Mouse (Mus musculus) cerebellum, adult 9-11 months (tissue): Measurements from ENCODE around the gene Rnf19b.
A peak's percentile ranks its signal among the peaks of the same experiment; 100 is the strongest.

Source experiments
- DNase-seq: peaks from one replicate; pipeline ENCODE4 v3.0.0; 2022

Gene Rnf19b

DNA sequence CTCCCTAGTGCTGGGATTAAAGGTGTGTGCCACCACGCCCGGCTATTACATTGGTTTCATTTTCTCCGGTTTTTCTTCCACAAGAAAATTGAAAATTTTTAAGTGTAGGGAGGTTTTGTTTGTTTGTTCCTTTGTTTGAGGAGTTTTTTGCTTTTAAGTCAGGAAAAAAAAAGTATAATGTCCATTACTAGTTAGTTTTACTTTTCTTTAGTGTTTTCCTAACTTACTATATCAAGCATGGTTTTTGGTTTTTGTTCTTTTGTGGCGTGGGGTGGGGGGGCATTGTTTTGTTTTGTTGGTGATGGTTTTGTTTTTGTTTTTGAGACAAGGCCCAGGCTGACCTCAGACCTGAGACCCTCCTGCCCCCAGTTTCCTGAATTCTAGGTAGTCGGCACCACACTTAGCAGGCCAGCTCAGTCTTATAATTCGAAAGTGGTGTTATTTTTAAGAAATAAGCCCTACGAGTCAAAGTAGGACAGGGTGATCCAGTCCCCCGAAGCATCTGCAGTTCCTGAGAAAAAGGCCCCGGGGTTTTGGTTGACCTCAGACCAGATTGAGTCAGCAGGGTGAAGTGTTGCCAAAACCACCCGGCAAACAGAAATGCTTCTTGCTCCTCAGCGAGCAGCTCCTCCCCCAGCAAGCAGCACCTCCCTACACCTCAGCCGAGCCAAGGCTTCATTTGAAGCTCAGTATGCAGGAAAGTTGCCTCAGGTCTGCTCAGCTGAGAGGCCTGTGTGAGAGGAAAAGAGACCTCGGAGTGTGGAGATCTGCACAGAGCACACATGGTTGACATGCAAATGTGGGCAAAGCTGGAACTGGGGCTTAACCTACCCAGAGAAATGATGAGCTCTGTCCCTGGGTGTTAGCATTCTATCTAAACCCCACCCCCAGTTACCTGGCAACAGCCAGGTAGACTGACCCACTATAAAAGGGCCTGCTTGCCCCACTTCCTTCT lies 23.1 kb upstream of the Rnf19b start:
- peak; percentile 68 for DNase-seq

DNA sequence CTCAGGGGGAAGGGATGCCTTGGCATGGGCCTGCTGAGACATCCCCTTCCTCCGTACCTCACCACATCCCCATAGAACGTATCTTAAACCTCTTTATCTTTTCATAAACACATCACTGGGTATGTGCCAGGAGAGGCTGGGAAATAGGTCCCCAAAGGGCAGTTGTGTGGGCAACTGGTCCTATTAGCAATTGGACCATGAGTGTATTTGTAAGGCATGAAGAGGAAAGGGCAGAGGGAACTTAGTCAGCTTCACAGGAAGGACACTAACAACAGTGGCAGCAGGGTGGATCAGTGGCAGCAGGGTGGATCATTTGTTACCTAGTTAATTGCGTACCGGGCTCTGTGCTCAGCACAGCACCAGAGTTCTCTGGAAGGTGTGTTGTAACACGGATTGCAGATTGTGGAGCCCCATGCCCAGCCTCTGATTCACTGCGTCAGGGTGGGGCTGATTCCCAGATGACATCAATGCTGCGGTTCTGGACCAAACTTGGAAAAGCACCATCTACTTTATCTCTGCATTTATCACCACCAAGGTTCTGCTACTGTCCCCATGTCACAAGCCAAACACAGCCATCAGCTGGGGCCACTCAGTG lies 22.1 kb upstream of the Rnf19b start:
- DNase-seq = no peak

DNA sequence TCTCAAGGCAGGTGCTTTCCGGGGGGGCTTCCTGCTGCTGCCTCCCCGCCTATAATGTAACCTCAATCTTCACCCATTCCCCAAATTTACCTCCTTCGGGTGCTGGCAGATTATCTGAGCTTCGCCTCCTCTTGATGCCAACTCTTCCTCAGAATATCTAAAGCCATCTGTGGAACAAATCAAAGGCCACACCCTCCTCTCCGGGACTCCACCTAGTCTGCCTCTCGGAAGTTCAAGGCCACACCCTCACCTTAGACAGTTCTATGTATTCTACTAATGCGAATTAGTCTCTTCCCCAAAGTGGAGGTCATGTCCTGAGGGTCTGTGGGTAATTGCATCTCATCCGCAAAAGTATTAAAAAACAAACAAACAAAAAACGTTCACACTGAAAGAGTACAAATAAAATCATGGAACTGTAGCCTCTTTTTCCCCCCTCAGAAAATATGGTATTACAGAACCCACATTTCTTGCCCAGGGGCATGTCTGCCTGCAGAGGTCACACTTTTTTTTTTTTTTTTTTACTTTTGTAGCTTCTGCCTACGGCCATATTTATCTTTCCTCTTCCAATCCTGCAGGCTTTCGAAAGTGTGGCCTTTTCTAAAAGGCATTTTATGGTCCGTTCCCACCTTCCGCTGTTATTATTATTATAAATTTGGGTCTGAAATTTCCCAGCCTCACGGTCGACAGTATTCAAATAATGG lies 10.2 kb upstream of the Rnf19b start:
- peak; percentile 52 for DNase-seq

DNA sequence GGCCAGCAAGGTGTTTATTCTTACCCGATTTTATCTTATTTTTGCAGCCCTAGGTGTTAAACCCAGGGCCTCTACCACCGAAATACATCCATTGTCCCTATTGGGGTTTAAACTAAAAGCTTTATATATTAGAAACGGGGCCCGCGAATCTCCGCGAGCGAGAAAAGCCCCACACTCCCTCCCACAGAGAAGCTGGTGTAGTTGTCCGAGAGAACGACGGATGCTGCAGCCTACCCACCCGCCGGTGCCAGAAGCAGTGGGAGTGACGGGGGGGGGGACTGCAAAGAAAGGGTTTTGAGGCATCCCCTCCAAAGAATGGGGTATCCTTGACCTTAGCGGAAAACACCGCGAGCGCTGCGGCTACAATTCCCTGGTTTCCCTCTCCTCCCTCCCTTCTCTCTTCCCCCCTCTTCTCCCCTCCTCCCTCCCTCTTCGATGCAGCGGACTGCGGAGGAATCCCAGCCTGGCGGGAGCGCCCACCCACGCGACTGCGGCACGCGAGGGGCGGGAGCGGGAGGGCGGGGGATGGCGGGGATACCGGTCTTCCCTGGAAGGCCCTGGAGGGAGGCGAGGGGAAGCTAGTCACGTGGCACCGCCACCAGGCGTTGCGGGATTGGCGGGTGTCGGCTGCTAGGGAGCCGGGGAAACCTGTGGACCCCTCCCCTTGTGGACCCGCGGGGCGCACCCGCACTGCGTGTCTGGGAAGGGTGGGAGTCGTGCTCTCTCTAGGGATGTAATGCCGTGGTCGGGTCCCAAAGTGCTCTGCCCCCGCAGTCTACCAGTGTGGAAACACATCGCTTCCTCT lies 9.4 kb upstream of the Rnf19b start:
- peak; percentile 93 for DNase-seq

DNA sequence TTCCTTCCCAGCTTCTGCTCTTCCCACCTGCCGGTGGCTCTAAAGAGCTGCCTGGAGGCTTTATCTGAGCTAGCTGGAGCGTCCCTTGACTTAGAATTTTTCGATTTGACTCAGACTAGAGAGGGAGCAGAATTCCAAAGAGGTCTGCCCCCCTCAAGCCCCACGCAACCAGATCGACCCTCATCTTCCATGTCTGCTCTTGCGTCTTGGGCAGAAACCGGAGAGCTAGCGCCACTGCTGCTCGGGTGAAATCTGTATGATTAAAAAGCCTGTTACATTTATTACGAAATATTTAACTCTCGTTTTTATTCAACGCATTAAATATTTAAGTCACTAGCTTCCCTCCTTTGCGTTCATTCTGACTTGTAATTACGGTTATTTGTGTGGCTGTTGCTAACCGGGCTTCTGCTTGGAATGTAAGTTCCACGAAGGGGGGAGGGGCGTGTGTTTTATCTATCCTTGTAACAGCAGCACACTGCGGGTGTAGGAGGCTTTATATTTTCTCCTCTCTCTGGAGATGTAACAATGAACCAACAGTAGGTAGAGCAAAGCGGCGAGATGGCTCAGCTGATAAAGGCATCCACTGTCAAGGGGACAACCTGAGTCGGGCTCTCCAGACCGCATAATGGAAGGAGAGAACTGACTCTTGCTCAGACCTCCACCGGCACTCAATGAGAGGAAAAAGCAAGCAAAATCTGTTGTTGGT lies 8.6 kb upstream of the Rnf19b start:
- peak; percentile 64 for DNase-seq

DNA sequence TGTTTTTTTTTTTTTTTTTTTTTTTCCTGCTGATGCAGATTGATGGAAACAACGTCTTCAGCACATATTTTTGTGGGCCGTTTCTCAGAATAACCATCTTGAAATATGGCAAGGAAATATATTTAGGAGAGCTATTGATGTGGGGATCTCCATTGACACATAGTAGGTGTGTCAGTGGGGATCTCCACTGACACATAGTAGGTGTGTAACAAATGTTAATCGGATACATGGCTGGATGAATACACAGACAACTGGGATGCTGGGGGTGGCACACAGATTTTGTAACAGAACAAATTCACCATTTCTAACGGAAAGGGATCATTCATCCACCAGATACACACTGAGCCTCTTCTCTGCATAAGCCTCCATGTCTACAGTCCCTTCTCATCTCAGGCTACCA lies 7.7 kb upstream of the Rnf19b start:
- no peak for DNase-seq

DNA sequence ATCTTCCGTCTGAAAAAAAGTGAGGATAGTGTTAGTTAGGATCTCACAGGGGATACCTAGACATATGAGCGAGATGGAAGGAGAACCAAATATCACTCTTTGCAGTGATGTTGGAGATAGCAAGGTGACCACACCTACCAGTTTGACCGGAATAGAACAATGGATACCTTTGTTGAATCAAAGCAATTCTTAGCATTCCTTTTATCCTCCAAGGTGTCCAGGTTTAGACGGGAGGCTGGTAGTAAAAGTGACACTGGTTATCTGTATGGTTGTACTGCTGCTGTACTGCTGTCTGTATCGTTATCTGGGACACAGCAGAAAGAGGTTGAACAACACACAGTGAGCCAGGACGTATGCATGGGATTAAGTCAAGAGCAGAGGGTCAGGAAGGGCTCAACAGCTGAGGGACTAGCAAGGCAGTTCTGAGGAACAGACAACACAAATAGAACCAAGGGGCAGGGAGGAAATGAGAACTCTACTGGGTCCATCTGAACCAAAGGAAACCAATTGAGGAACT lies 7.1 kb upstream of the Rnf19b start:
- DNase-seq = no peak

DNA sequence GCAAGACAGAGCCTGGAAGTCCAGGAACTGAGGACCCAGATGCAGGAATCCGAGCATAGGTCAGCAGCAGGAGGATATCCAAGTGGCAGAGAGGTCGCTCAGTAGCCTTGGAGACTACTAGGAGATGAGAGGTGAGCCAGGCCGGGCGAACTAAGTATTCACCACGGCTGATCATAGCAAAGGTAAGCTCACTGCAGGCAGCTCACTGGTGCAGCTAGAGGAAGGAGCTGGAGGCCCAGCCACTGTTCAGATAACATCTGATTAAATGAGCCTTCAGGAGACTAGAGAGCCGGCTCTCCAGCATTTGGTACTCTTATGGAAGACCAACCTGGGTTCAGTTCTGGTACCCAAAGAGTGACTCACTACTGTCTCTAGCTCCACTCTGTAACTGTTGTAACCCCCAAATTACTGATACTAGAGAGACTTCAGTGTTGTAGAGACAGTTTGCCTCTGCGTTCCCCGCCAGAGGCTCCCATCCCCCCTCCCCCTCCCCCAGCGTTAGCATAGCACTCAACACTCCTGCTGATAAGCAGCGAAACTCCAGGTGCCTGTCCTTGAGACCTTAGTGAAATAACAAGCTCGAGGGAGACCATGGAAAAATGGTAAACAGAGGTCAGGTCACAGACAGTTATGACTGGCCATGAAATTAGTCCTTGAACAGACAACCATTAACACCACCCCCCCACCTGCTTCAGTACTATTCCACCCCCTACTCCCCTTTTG lies 6.4 kb upstream of the Rnf19b start:
- no peak for DNase-seq

DNA sequence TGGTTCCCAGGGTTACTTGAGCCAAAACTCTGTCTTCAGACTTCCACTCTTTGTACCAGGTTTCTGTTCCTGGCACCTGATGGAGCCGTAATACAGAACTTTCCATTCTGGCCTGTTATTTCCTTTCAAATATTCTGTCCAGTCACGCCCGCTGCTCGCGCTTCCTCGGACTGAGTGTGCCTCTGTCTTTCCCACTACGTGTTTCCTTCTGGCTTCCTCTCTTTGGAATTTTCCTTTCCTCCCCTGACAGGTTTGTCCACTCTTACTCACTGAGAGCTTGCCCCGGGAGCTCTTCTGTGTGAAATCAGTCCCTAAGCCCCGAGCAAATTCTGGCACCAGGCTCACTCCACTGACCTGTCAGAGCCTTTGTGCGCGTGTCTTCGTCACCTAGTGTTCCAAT lies 3.3 kb upstream of the Rnf19b start:
- no peak for DNase-seq

DNA sequence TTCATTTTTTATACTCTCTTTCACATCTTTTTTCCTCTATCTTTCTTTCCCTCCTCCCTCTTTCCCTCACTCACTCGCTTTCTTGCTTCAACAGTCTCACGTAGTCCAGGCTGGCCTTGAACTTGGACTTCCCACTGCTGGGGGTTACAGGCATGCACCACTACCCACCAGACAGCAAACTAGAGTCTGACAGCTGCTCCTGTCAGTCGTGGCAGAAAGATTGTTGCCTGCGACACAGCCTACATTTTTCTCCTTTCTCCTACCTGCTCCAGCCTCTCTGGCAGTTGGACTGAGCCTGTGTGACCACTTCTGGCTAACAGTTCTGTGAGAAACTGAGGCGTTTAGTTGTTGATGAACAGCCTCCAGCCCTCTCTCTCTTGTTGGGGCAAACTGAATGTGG lies 2.5 kb upstream of the Rnf19b start:
- no peak for DNase-seq

DNA sequence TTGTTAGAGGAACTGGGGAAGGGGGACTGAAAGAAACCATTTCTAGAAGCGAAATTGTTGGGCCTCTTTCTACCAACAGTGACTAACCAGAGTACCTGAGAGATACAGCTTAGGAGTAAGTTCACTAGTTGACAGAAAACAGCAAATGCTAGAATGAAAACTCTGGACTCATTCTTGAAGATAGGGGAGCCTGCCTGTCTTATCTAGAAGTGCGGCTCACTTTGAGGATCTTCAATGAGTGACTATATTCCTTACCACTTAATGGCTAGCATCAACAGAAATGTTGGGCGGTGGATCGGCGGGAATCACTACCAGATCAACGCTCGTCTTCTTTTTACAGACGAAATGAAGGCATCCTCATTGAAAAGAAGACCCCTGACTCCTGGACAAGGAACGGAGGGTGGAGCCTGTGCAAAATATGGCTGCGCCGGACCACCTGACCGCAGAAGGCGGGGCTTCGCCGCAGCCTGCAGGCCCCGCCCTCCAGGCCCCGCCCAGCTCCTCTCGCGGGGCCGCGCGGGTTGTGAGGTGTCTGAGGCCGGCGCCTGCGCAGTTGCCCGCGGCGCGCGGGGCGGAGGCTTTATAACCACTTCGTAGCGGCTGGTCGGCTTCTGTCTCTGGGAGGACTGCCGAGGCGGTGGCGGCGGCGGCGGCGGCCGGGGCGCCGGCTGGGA lies 401 bp upstream of the Rnf19b start:
- peak; percentile 97 for DNase-seq

DNA sequence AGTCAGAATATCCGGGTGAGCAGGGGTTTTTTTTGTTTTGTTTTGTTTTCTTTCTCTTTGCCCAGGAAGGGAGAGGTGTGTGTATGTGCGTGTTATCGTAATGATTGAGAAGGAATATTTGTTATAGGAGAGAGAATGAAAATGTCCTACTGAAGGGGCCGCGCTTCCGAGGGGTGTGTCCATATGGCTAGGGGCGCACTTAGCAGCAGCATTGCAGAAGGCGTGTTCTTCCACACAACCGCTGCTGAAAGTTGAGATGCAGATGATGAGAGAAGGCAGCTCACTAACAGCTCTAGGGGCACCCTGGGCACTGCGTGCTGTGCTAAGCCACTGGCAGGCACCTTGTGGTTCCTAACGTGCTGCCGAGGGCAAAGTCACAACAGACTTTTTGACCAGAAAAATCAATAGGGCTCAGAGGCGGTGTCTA lies 1.1 kb downstream of the Rnf19b start:
- no peak for DNase-seq

DNA sequence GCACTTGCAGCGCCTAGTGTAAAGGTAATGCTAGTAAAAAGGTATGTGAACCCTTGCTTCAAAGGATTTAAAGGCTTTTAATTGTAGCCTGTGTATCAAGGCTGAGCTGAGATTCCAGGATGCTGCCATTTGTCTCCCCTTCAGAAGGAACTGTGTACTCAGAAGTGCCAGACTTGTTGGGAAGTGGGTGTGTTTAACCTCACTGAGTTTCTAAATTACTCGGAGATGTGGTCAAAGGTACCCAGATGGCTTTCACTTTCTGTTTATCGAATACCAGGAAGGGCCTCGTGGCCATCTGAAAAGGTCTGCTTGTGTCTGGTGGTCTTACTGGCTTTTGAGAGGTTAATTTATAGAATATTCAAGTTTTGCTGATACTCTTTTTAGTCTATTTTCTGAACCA lies 1.9 kb downstream of the Rnf19b start:
- DNase-seq = no peak

DNA sequence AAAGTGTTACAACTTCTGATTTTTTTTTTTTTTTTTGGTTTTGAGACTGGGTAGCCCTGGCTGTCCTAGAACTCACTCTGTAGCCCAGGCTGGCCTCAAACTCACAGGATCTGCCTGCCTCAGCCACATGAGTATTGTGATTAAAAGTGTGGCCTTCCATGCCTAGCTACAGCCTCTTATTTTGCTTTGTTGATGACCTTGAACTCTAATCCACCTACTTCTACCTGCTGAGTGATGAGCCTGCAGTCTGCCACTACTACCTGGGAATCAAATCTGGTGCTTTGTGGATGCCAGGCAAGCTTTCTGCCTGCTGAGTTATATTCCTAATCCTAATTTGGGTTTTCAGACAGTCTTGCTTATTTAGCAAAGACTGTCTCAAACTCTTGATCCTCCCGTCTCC lies 3.4 kb downstream of the Rnf19b start:
- DNase-seq = no peak

DNA sequence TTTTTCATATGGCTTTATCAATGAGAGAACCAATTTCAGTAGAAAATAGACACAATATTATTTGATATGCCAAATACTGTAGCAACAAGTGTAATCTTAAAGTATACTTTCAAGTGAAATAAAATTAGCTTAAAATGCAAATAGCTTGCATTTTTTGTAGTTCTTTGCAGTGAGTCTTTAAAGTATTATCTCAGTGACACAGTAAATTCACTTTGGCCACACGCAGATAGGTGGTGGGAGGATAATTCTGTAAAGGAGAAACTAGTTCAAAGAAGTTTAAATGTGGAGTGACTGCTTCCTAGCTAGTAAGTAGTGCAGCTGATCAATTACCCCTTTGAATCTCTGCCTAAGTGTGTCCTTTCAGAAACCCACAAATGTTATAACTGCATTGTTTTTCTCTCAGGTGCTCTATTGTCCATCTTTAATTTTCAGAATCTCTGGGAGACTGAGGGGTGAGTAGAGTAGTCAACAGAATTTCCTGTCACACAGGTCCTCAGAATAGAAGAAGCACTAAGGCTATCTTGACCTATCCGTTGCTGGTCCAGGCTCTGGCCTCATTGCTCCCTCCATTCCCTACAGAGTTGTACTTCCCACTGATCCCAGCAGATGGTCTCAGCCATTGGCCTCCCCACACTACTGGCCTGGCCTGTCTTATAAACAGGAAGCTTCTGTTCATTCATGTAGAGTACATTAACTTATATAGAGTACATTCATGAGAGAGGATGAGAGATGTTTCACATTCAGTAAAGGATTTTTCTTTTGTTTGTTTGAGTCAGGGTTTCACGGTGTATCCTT lies 4.4 kb downstream of the Rnf19b start:
- DNase-seq = peak; percentile 62

DNA sequence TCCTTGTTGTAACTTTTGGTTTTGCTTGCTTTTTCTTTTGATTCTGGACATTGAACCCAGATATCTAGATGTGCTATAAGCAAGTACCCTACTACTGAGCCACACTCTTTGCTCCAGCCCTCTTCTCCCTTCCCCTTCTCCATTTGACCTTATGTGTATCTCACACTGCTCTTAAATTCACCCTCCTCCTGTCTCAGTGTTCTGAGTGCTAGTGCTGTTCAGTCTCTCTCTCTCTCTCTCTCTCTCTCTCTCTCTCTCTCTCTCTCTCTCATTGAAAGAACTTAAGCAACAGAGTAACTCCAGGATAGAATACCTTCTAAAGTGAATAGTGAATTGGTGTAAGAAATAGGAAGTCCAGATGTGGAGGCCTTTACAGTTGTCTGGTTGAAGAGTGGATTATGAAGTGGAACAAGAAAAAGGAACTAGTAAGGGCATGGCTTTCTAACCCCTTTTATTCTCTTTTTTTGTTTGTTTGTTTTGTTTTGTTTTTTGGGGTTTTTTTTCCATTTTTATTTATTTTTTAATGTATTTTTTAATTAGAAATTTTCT lies 7.7 kb downstream of the Rnf19b start:
- DNase-seq = no peak

DNA sequence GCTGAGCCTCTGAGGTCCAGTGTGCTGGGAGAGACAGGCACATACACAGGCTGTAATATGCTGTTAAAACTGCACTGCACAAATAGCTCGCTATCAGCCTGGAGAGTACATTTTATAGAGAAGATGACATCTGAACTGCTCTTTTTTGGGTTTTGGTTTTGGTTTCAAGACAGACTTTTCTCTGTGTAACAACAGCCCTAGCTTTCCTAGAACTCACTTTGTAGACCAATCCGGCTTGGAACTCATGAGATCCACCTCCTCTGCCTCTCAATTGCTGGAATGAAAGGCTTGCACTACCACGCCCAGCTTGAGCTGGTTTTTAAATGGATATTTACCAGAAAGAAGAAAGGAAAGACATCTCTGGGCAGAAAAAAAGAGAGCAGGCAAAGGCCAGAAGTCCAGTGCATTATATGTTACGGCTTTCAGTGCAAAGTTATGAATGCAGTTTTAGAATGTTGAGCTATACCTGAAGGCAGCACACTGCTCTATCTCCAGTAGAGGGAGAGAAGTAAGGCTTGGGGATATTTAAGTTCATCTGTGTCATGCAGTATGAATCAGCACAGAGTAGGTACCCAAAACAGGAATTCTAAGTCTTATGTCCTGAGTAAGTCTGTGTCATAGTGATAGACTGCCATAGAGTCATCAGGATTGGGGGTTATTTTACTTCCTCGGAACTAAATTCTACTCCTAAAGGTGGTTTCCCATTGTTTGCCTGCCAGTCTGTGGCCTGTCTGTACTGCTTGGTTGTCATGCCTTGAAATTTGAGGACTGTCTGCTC lies 9.8 kb downstream of the Rnf19b start:
- DNase-seq = no peak

DNA sequence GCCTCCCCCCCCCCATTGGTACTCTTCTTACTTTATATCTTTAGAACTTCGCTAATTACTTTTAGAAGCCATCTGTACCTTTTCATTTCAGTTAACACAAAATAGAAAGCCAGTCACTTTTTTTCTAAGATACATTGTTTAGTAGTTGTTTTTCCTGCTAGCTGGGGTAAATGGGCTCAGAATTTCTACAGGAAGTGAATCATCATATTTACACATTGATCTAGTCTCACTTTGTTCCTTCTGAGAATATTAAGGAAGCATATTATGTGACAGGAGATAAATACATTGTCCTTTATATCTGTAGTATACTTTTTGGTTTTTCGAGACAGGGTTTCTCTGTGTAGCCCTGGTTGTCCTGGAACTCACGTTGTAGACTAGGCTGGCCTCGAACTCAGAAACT lies 10.8 kb downstream of the Rnf19b start:
- no peak for DNase-seq

DNA sequence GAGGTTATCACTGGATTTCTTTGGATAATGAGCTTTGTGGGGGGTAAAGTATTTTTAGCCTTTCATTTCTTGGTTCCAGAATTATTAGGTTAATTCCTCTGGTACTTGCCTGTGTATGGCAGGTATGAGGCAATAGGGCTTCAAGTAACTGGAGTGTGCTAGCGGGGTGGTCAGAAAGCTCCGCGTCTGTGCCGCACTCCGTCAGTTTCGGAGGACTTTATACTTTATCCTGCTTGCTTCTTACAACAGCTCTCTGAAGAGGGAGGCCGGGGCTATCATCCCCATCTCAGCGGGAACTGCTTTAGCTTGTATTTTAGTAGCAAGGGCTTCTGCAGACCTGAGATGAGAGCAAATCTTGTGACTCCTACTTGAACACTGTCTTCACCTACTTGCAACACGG lies 21.1 kb downstream of the Rnf19b start:
- DNase-seq = no peak
